Mouse (Mus musculus) intestine, embryonic 16.5 days (tissue): ENCODE results near the gene Trib2. TPM values are rescaled to one million over a fixed set of nuclear protein-coding genes. Genes with fewer than 3 reads are reported as not detected.

Experiments
- ATAC-seq: fragments of 200-750 bp; cut with Nextera tagmentation; 2 replicates; pipeline ENCODE4 v1.8.0; 2017; ENCODE audit warnings: moderate TSS enrichment, moderate library complexity
- H3K27ac ChIP-seq: fragments of 300-500 bp; sonication (generic); 2 replicates; pipeline ENCODE4 v1.5.1; 2014; ENCODE audit warnings: mild to moderate bottlenecking, low read length
- H3K27me3 ChIP-seq: fragments of 300-500 bp; sonication (generic); replicated peaks from 2 replicates; pipeline ENCODE4 v1.6.1; 2014; ENCODE audit warnings: low read length, control low read depth, mixed read lengths; ENCODE audit not compliant: control insufficient read depth, insufficient read depth
- H3K36me3 ChIP-seq: fragments of 300-500 bp; sonication (generic); 2 replicates; pipeline ENCODE4 v1.6.1; 2014; ENCODE audit warnings: low read length, control low read depth; ENCODE audit not compliant: control insufficient read depth, insufficient read depth
- H3K4me1 ChIP-seq: fragments of 300-500 bp; sonication (generic); 2 replicates; pipeline ENCODE4 v1.6.1; 2014; ENCODE audit warnings: low read length, control low read depth, mixed read lengths; ENCODE audit not compliant: control insufficient read depth, insufficient read depth
- H3K4me2 ChIP-seq: fragments of 300-500 bp; sonication (generic); 2 replicates; pipeline ENCODE4 v1.6.1; 2014; ENCODE audit warnings: low read depth, low read length, control low read depth
- H3K4me3 ChIP-seq: fragments of 300-500 bp; sonication (generic); 2 replicates; pipeline ENCODE4 v1.5.1; 2014; ENCODE audit warnings: mild to moderate bottlenecking, low read length
- H3K9ac ChIP-seq: fragments of 300-500 bp; sonication (generic); 2 replicates; pipeline ENCODE4 v1.6.1; 2014; ENCODE audit warnings: low read depth, low read length
- H3K9me3 ChIP-seq: fragments of 300-500 bp; sonication (generic); 2 replicates; pipeline ENCODE4 v1.6.1; 2016; ENCODE audit warnings: low read length, control low read depth; ENCODE audit not compliant: control insufficient read depth
- WGBS: fragments of 180-500 bp; shearing (Covaris S2); extraction: QIAGEN DNeasy Blood & Tissue Kit; methylation state at CpG from one replicate; pipeline ENCODE4 v1.1.7; 2014; 5-methylcytosine and 5-hydroxymethylcytosine counted together
- polyA plus RNA-seq: library from polyadenylated mRNA; unstranded; fragments of >200 nt; fragmentation: Nextera tagmentation; extraction: Ambion mirVana; gene quantifications from 2 replicates; pipeline ENCODE4 v1.2.1, GENCODE M21; 2015

Gene Trib2
- polyA plus RNA-seq, 1 experiment from 2014 or later: 17.7 TPM

- Histone ChIP-seq H3K9me3 (no peaks in the 10 kb centered on the region), H3K4me2 (no peak overlapping the region; the same call in 1 of the 2 replicates), H3K36me3 (no peaks in the 10 kb centered on the region), H3K4me1 (peaks cover 7% of the 10 kb centered on the region), H3K27ac (no peak overlapping the region), H3K9ac (no peak overlapping the region), H3K27me3 (peaks cover 4% of the 10 kb centered on the region; the same call in 1 of the 2 replicates), H3K4me3 (no peak overlapping the region)
- ATAC-seq: no peak
- WGBS: 53% methylated on average over 7 of the region's 7 CpGs
Measured at GRCm38 (mm10) chr12:15810926-15811325, 5.8 kb downstream of the Trib2 start.

- H3K4me2 ChIP-seq: no peak overlapping the region
- ATAC-seq: no peak
- no peaks in the 10 kb centered on the region for H3K9me3 ChIP-seq
- H3K27ac ChIP-seq: no peak overlapping the region
- no peaks in the 10 kb centered on the region for H3K36me3 ChIP-seq
- H3K4me3 ChIP-seq: no peak overlapping the region
- H3K4me1 ChIP-seq: peaks cover 7% of the 10 kb centered on the region
- 79% methylated on average over 7 of the region's 7 CpGs for WGBS
- no peak overlapping the region for H3K9ac ChIP-seq
- H3K27me3 ChIP-seq: no peaks in the 10 kb centered on the region
Measured at GRCm38 (mm10) chr12:15809657-15810056, 7.1 kb downstream of the Trib2 start.

GRCm38 (mm10) chr12:15809249-15809648, 7.5 kb downstream of the Trib2 start:
- Histone ChIP-seq H3K4me3 (no peak overlapping the region), H3K9me3 (no peaks in the 10 kb centered on the region), H3K36me3 (no peaks in the 10 kb centered on the region), H3K27ac (no peak overlapping the region), H3K4me2 (no peak overlapping the region), H3K27me3 (no peaks in the 10 kb centered on the region), H3K4me1 (peaks cover 7% of the 10 kb centered on the region), H3K9ac (no peak overlapping the region)
- 90% methylated on average over 4 of the region's 4 CpGs for WGBS
- no peak for ATAC-seq

- no peak overlapping the region for H3K4me3 ChIP-seq
- H3K4me1 ChIP-seq: peaks cover 7% of the 10 kb centered on the region
- 95% methylated on average over 5 of the region's 5 CpGs for WGBS
- H3K27me3 ChIP-seq: no peaks in the 10 kb centered on the region
- H3K27ac ChIP-seq: no peak overlapping the region
- ATAC-seq: no peak
- no peak overlapping the region for H3K9ac ChIP-seq
- H3K4me2 ChIP-seq: no peak overlapping the region
- H3K9me3 ChIP-seq: no peaks in the 10 kb centered on the region
- H3K36me3 ChIP-seq: no peaks in the 10 kb centered on the region
Measured at GRCm38 (mm10) chr12:15808186-15808800, 8.4 kb downstream of the Trib2 start.

- no peak overlapping the region for H3K4me3 ChIP-seq
- no peaks in the 10 kb centered on the region for H3K4me1 ChIP-seq
- H3K9ac ChIP-seq: no peak overlapping the region
- no peaks in the 10 kb centered on the region for H3K9me3 ChIP-seq
- no peaks in the 10 kb centered on the region for H3K36me3 ChIP-seq
- H3K4me2 ChIP-seq: no peak overlapping the region
- no peaks in the 10 kb centered on the region for H3K27me3 ChIP-seq
- ATAC-seq: no peak
- no peak overlapping the region for H3K27ac ChIP-seq
- WGBS: 15% methylated on average over 1 of the region's 1 CpGs
Measured at GRCm38 (mm10) chr12:15804931-15805331, 11.8 kb downstream of the Trib2 start.

GRCm38 (mm10) chr12:15803936-15804438, 12.7 kb downstream of the Trib2 start:
- WGBS: 84% methylated on average over 5 of the region's 5 CpGs
- Histone ChIP-seq H3K4me2 (no peak overlapping the region), H3K36me3 (no peaks in the 10 kb centered on the region), H3K27ac (no peak overlapping the region), H3K4me3 (no peak overlapping the region), H3K9me3 (no peaks in the 10 kb centered on the region), H3K9ac (no peak overlapping the region), H3K27me3 (no peaks in the 10 kb centered on the region), H3K4me1 (no peaks in the 10 kb centered on the region)
- no peak for ATAC-seq

GRCm38 (mm10) chr12:15801571-15801930, 15.2 kb downstream of the Trib2 start:
- no peak overlapping the region for H3K27ac ChIP-seq
- no peaks in the 10 kb centered on the region for H3K4me1 ChIP-seq
- no peak for ATAC-seq
- no peaks in the 10 kb centered on the region for H3K9me3 ChIP-seq
- H3K9ac ChIP-seq: no peak overlapping the region
- H3K4me2 ChIP-seq: no peak overlapping the region
- no peak overlapping the region for H3K4me3 ChIP-seq
- WGBS: 88% methylated on average over 4 of the region's 4 CpGs
- H3K36me3 ChIP-seq: no peaks in the 10 kb centered on the region
- H3K27me3 ChIP-seq: no peaks in the 10 kb centered on the region

- Histone ChIP-seq H3K9ac (no peak overlapping the region), H3K27ac (no peak overlapping the region), H3K36me3 (no peaks in the 10 kb centered on the region), H3K27me3 (no peaks in the 10 kb centered on the region), H3K4me3 (no peak overlapping the region), H3K4me2 (no peak overlapping the region), H3K9me3 (no peaks in the 10 kb centered on the region), H3K4me1 (no peaks in the 10 kb centered on the region)
- WGBS: 68% methylated on average over 9 of the region's 9 CpGs
- ATAC-seq: no peak
Measured at GRCm38 (mm10) chr12:15800914-15801570, 15.7 kb downstream of the Trib2 start.

- no peak overlapping the region for H3K4me3 ChIP-seq
- no peak for ATAC-seq
- H3K27ac ChIP-seq: no peak overlapping the region
- H3K27me3 ChIP-seq: no peaks in the 10 kb centered on the region
- H3K4me1 ChIP-seq: no peaks in the 10 kb centered on the region
- WGBS: 71% methylated on average over 4 of the region's 4 CpGs
- H3K36me3 ChIP-seq: no peaks in the 10 kb centered on the region
- no peak overlapping the region for H3K9ac ChIP-seq
- no peak overlapping the region for H3K4me2 ChIP-seq
- H3K9me3 ChIP-seq: no peaks in the 10 kb centered on the region
Measured at GRCm38 (mm10) chr12:15800196-15800913, 16.4 kb downstream of the Trib2 start.
